Mouse (Mus musculus): ENCODE results near the gene Olfr469. TPM values are rescaled to one million over a fixed set of nuclear protein-coding genes. Genes with fewer than 3 reads are reported as not detected.
A peak's percentile ranks its signal among the peaks of the same experiment; 100 is the strongest.

The Olfr469 gene
- polyA plus RNA-seq, 1 experiment: not detected

- no peaks in the 10 kb centered on the region for H3K36me3 ChIP-seq (ENCODE audit: control insufficient read depth, insufficient read depth, low read length)
- H3K4me3 ChIP-seq (ENCODE audit: control insufficient read depth, low read depth, low read length): no peak overlapping the region
- no peaks in the 10 kb centered on the region for H3K27me3 ChIP-seq (ENCODE audit: control insufficient read depth, insufficient read depth, low read length)
- H3K4me1 ChIP-seq (ENCODE audit: control insufficient read depth, insufficient read depth, low read length): no peaks in the 10 kb centered on the region
- TF ChIP-seq CTCF (IDR thresholded peaks at IDR 0.05; ENCODE audit: control insufficient read depth, insufficient read depth, insufficient replicate concordance, low read depth, low read length): no peak
- TF ChIP-seq POLR2A (IDR thresholded peaks at IDR 0.05; ENCODE audit: control insufficient read depth, low read depth, low read length): no peak
- no peak overlapping the region for H3K27ac ChIP-seq (ENCODE audit: control insufficient read depth, insufficient read depth, low read depth, low read length)
Measured at GRCm38 (mm10) chr7:107796500-107796899, 28.8 kb downstream of the Olfr469 start.

- TF ChIP-seq POLR2A (IDR thresholded peaks at IDR 0.05; ENCODE audit: control insufficient read depth, low read depth, low read length) (no peak), CTCF (IDR thresholded peaks at IDR 0.05; ENCODE audit: control insufficient read depth, insufficient read depth, insufficient replicate concordance, low read depth, low read length) (no peak)
- H3K4me1 ChIP-seq (ENCODE audit: control insufficient read depth, insufficient read depth, low read length): no peaks in the 10 kb centered on the region
- H3K27ac ChIP-seq (ENCODE audit: control insufficient read depth, insufficient read depth, low read depth, low read length): no peak overlapping the region
- H3K27me3 ChIP-seq (ENCODE audit: control insufficient read depth, insufficient read depth, low read length): no peaks in the 10 kb centered on the region
- no peak overlapping the region for H3K4me3 ChIP-seq (ENCODE audit: control insufficient read depth, low read depth, low read length)
- H3K36me3 ChIP-seq (ENCODE audit: control insufficient read depth, insufficient read depth, low read length): no peaks in the 10 kb centered on the region
Measured at GRCm38 (mm10) chr7:107787977-107788620, 37.2 kb downstream of the Olfr469 start.

DNA sequence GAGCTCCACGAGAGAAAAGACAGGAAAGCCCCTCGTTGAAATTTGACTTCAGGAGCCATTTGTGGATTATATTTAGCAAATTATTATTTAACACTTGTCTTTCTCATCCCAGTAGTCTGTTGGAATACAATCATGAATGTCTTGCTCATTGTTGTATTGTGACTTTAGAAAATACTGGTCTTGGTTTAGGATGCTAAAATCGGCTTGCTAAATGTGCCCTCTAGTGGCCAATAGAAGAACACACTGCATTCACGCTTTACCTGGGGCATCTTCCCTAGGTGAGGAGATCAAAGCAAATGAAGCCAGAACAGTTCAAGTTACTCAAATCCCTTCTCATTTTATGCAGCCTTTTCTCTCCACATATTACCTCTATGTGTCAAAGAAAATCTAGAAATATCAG is 45.7 kb downstream of the Olfr469 start:
- H3K27me3 ChIP-seq (ENCODE audit: control insufficient read depth, insufficient read depth, low read length): no peaks in the 10 kb centered on the region
- H3K4me3 ChIP-seq (ENCODE audit: control insufficient read depth, low read depth, low read length): no peak overlapping the region
- TF ChIP-seq POLR2A (IDR thresholded peaks at IDR 0.05; ENCODE audit: control insufficient read depth, low read depth, low read length) (no peak), CTCF (IDR thresholded peaks at IDR 0.05; ENCODE audit: control insufficient read depth, insufficient read depth, insufficient replicate concordance, low read depth, low read length) (peak; percentile 11; the same call in 1 of the 2 replicates)
- H3K4me1 ChIP-seq (ENCODE audit: control insufficient read depth, insufficient read depth, low read length): no peaks in the 10 kb centered on the region
- H3K36me3 ChIP-seq (ENCODE audit: control insufficient read depth, insufficient read depth, low read length): no peaks in the 10 kb centered on the region
- no peak overlapping the region for H3K27ac ChIP-seq (ENCODE audit: control insufficient read depth, insufficient read depth, low read depth, low read length)

GRCm38 (mm10) chr7:107778216-107778615 is 47.1 kb downstream of the Olfr469 start:
- no peak for TF ChIP-seq POLR2A (IDR thresholded peaks at IDR 0.05; ENCODE audit: control insufficient read depth, low read depth, low read length)
- no peak for TF ChIP-seq CTCF (IDR thresholded peaks at IDR 0.05; ENCODE audit: control insufficient read depth, insufficient read depth, insufficient replicate concordance, low read depth, low read length)
- Histone ChIP-seq H3K36me3 (ENCODE audit: control insufficient read depth, insufficient read depth, low read length) (no peaks in the 10 kb centered on the region), H3K27ac (ENCODE audit: control insufficient read depth, insufficient read depth, low read depth, low read length) (no peak overlapping the region), H3K4me1 (ENCODE audit: control insufficient read depth, insufficient read depth, low read length) (no peaks in the 10 kb centered on the region), H3K4me3 (ENCODE audit: control insufficient read depth, low read depth, low read length) (no peak overlapping the region), H3K27me3 (ENCODE audit: control insufficient read depth, insufficient read depth, low read length) (no peaks in the 10 kb centered on the region)

- no peak overlapping the region for H3K4me3 ChIP-seq (ENCODE audit: control insufficient read depth, low read depth, low read length)
- TF ChIP-seq CTCF (IDR thresholded peaks at IDR 0.05; ENCODE audit: control insufficient read depth, insufficient read depth, insufficient replicate concordance, low read depth, low read length) (no peak), POLR2A (IDR thresholded peaks at IDR 0.05; ENCODE audit: control insufficient read depth, low read depth, low read length) (no peak)
- no peaks in the 10 kb centered on the region for H3K27me3 ChIP-seq (ENCODE audit: control insufficient read depth, insufficient read depth, low read length)
- no peaks in the 10 kb centered on the region for H3K4me1 ChIP-seq (ENCODE audit: control insufficient read depth, insufficient read depth, low read length)
- H3K27ac ChIP-seq (ENCODE audit: control insufficient read depth, insufficient read depth, low read depth, low read length): no peak overlapping the region
- H3K36me3 ChIP-seq (ENCODE audit: control insufficient read depth, insufficient read depth, low read length): no peaks in the 10 kb centered on the region
Measured at GRCm38 (mm10) chr7:107770812-107771211, 54.5 kb downstream of the Olfr469 start.

Other genes with a start within 250 kb of the Olfr469 start
- gene Ppfibp2, start 230.3 kb downstream of the Olfr469 start, polyA plus RNA-seq (2012; rRNA removed): 7.4 and 8.4 TPM in 2 replicates
- not detected in 2 replicates for gene 5330417H12Rik, start 200.4 kb downstream of the Olfr469 start, polyA plus RNA-seq (2012; rRNA removed)
- gene Cyb5r2, start 67.5 kb downstream of the Olfr469 start, polyA plus RNA-seq (2012; rRNA removed): 13.2 and 14.8 TPM in 2 replicates
- gene Ovch2, start 24.3 kb downstream of the Olfr469 start, polyA plus RNA-seq (2012; rRNA removed): not detected in 2 replicates
- not detected in 2 replicates for gene Olfr467, start 13.3 kb downstream of the Olfr469 start, polyA plus RNA-seq (2012; rRNA removed)
- not detected in 2 replicates for gene Olfr470, start 21.9 kb upstream of the Olfr469 start, polyA plus RNA-seq (2012; rRNA removed)
- gene Olfr472, start 72.4 kb upstream of the Olfr469 start, polyA plus RNA-seq (2012; rRNA removed): 0.01 TPM in 1 of 2 replicates, not detected in the other
- gene Olfr473, start 104.9 kb upstream of the Olfr469 start, polyA plus RNA-seq (2012; rRNA removed): not detected in 2 replicates
- gene Olfr474, start 129.1 kb upstream of the Olfr469 start, polyA plus RNA-seq (2012; rRNA removed): not detected in 2 replicates
- not detected in 2 replicates for gene Olfr476, start 139.3 kb upstream of the Olfr469 start, polyA plus RNA-seq (2012; rRNA removed)
- not detected in 2 replicates for gene Olfr477, start 161.2 kb upstream of the Olfr469 start, polyA plus RNA-seq (2012; rRNA removed)
- gene Olfr478, start 208.4 kb upstream of the Olfr469 start, polyA plus RNA-seq (2012; rRNA removed): not detected in 2 replicates
- not detected in 2 replicates for gene Olfr479, start 225.2 kb upstream of the Olfr469 start, polyA plus RNA-seq (2012; rRNA removed)
- not detected in 2 replicates for gene Olfr480, start 241.8 kb upstream of the Olfr469 start, polyA plus RNA-seq (2012; rRNA removed)